Mouse (Mus musculus) hematopoietic stem cell, adult 5-6 weeks (primary cell): ENCODE data around the gene Tbcc. TPM values are rescaled to one million over a fixed set of nuclear protein-coding genes. Genes with fewer than 3 reads are reported as not detected.

Source experiments
- ATAC-seq, 2 experiments: fragments of 125-278 bp in 1 of 2; replicated peaks in 1 of 2; 2 replicates each; pipeline ENCODE4 v1.8.0; 2016 to 2017; ENCODE audit warnings: inconsistent platforms in 2 of 2, mild to moderate bottlenecking in 2 of 2, moderate number of reproducible peaks in 2 of 2, low read depth in 1 of 2, moderate TSS enrichment in 1 of 2; ENCODE audit not compliant: low FRiP score in 2 of 2, poor library complexity in 2 of 2, severe bottlenecking in 2 of 2, insufficient read depth in 1 of 2, low TSS enrichment in 1 of 2
- total RNA-seq: library from RNA; stranded (forward); fragments of 172-1452, 232-1000 nt; gene quantifications from 2 replicates; pipeline ENCODE4 v1.2.3, GENCODE M21; 2017

Tbcc gene
- total RNA-seq, 1 experiment from 2014 or later = 14.6 TPM

- no peak for ATAC-seq
These were observed 31.6 kb upstream of the Tbcc start for GRCm38 (mm10) chr17:46858749-46859444.

- no peak for ATAC-seq
These were observed 30.4 kb upstream of the Tbcc start for GRCm38 (mm10) chr17:46860120-46860519.

GRCm38 (mm10) chr17:46864566-46865195 is 25.8 kb upstream of the Tbcc start:
- ATAC-seq = no peak

GRCm38 (mm10) chr17:46866836-46867235 is 23.6 kb upstream of the Tbcc start:
- ATAC-seq = no peak

- peak; percentile 56 to 79; a peak in 3 of 4 replicates for ATAC-seq
These were observed 20.2 kb upstream of the Tbcc start for GRCm38 (mm10) chr17:46870204-46870798.

- ATAC-seq = no peak
These were observed 19.6 kb upstream of the Tbcc start for GRCm38 (mm10) chr17:46870913-46871312.

DNA sequence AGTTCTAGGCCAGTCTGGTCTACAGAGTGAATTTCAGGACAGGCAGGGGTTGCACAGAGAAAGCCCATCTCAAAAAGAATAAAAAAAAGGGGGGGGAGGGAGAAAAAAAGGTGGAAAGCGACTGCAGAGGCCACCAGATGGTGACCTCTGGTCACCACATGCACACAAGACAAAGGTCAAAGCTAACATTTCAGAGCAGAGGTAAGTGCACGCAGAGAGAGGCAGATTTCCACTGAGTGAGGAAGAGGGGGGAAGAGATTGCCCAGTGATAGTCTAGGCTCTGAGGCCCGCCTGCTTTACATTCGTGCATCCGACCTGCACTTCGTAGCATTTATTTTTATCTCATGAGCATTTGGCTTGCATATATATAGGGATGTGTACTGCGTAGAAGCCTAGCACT is 17.7 kb upstream of the Tbcc start:
- ATAC-seq = no peak

GRCm38 (mm10) chr17:46874133-46874532 is 16.4 kb upstream of the Tbcc start:
- ATAC-seq = no peak

DNA sequence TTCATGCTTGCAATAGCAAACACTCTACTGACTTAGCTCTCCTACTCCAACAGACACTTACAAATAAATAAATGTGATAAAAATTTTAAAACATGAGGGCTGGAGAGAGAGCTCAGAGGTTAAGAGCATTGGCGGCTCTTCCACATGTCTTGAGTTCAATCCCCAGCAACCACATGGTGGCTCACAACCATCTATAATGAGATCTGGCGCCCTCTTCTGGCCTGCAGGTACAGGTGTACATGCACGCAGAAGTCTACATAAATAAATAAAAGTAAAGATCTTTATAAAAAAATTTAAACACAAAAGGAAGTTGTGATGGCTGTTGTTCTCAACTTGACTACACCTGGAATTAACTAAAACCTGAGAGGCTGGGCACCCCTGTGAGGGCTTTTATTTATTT is 14.9 kb upstream of the Tbcc start:
- no peak for ATAC-seq

DNA sequence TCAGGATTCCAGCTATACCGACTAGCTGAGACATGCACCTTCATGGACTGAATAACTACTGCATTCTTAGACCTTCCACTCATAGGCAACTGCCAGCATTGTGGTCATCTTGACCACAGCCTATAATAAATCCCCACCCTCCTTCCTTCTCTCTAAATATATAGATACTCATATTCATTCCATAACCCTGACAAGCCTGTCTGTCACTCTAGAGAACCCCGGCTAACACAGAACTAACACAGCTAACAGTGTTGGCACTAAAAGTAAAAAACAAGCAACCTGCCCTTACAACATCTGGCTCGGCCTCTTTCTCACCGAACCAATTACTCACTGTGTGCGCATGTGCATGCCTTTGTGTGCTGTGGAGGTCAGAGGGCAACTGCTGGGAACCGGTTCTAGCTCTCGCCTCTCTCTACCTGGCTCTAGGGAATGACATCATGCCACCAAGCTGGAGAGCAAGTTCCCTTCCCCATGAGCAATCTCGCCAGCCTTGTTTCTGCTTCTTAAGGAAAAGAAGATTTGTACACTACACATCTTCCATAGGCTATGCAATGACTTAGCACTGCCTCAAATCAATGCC is 14.0 kb upstream of the Tbcc start:
- ATAC-seq = no peak

DNA sequence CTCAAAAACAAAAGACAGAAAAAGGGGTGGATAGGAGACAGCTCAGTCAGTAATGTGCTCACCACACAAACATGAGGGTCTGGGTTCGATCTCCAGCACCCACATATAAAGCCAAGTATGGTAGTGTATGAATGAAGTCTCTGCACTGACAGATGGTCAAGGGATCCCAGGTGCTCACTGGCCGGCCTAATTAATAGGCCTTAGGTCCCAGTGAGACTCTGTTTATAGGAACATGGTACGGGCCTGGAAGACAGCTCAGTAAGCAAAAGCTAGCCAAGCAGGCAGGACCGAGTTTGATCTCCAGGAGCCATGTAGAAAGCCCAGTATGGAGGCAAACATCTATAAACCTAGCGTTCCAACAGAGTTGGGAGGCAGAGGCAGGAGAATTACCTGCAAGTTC is 13.4 kb upstream of the Tbcc start:
- ATAC-seq = no peak

DNA sequence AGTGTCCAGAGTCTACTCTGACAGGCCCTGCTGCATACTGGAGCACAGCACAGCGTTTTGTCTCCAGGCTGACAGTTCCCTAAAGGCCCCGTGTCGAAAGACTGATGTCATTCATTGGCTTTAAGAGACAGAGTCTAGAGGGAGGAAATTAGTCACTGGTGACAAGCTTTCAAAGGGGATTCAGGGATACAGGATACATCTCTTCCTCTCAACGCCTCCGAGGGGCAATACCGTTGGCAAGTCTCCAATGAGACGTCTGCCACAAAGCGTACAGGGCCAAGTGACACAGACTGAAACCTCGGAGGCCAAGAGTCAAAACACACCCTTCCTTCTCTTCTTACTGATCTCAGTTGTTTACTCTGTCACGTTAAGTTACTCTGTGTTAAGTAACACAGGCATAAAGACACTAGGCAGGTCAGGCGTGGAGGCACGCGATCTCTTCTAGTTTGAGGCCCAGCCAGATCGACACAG is 10.6 kb upstream of the Tbcc start:
- no peak for ATAC-seq

DNA sequence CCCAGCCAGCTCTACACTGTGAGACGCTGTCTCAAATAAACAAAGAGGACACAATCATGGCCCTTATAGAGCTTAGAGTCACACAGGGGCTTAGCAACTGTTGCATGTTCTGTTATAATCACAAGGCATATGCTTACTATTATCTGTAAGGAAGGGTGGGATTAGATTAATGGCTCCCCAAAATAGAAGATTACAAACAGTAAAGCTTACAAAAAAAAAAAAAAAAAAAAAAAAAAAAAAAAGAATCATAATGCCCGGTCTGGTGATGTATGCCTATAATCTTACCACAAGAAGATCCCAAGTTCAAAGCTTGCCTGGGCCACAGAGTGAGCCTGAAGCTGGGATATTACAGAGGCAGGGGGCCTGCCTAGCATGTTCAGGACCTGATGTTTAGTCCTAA is 10.2 kb upstream of the Tbcc start:
- ATAC-seq = no peak

DNA sequence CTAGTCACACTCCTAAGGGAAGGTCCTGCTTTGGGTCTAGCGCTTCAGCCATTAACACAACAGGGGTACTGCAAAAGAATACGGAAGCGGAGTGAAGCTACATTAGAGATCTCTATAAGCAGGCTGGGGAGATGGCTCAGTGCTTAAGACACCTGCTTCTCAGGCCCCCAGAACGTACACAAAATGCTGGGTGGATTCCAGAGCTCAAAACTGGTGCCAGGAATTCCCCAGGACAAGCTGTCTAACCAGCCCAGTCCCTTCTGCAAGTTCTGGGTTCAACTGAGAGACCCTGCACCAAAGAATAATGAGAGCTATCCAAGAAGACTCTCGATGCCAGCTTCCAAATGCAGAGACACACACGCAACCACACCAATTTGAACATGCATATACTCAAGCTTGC is 8.8 kb upstream of the Tbcc start:
- ATAC-seq = no peak

GRCm38 (mm10) chr17:46883107-46883506 is 7.4 kb upstream of the Tbcc start:
- no peak for ATAC-seq

DNA sequence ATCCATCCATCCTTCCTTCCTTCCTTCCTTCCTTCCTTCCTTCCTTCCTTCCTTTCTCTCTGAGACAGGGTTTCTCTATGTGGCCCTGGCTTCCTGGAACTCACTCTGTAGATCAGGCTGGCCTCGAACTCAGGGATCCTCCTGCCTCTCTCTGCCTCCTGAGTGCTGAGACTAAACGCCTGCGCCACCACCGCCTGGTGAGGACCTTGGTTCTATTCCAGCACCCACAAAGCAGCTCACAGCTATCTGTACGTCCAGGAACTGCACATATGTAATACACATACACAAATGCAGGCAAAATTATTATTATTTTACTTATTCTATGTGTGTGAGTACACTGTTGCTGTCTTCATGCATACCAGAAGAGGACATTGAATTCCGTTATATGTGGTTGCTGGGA is 5.7 kb upstream of the Tbcc start:
- no peak for ATAC-seq

DNA sequence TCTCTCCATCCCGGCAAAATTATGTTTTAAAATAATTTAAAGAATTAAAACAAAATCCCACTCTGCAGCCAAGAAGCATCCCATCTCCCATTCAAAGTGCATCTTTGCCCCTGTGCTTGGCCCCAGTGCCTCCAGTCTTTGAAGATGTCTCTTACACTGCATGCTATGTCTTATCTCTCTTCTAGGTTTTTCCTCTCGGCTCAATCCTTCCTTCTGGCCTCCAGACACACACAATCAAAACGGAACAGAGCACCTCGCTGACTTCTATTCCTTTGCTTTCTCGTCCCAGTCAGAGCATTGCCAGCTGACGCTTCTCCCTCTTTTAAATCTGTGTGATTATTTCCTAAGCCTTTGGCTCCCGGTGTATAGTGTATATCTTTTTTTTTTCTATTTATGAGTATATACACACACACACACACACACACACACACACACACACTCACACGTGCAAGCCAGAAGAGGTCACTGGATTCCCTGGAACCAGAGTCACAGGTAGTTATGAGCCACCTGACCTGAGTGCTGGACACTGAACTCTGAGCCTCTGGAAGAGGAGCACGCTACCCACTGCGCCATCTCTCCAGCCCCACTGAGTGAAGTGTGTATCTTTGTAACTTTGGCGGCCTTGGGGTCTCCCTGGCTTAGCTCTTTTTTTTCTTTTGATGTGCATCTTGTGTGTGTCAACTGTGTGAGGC is 5.1 kb upstream of the Tbcc start:
- no peak for ATAC-seq
